Comparison of ENCODE assay signal across 10 mouse cellular contexts in genomic region chr16:94086701-94087569, GRCm38 (mm10). TPM values are rescaled to one million over a fixed set of nuclear protein-coding genes. Genes with fewer than 3 reads are reported as not detected.
DNase-seq lines count a peak whose midpoint lies in the region; ATAC-seq and TF ChIP-seq lines count a peak whose summit lies in the region.
"Had no signal": no experiment of that assay in that cellular context is flagged by ENCODE, and none has a peak within 500 bp of the region (broad histone marks: within the 10 kb centered on the region; RNA-seq: fewer than 3 reads in every experiment).

No protein-coding gene starts in this region.

- WGBS in heart, embryonic 15.5 days: 3% methylated on average over 50 of the region's 50 CpGs
- WGBS in neural tube, embryonic 15.5 days: 1% methylated on average over 50 of the region's 50 CpGs
- 15% methylated on average over 50 of the region's 50 CpGs for WGBS in stomach, postnatal 0 days

- H3K4me2 ChIP-seq in heart, embryonic 15.5 days: peak overlapping the region; percentile 21
- H3K4me2 ChIP-seq in neural tube, embryonic 15.5 days: no peak overlapping the region
- peak overlapping the region; percentile 12; the same call in 1 of the 2 replicates for H3K4me2 ChIP-seq in stomach, postnatal 0 days (replicated peaks; ENCODE audit: low read depth)

- H3K4me3 ChIP-seq in heart, embryonic 15.5 days: peak overlapping the region; percentile 24
- H3K4me3 ChIP-seq in neural tube, embryonic 15.5 days (replicated peaks): no peak overlapping the region
- H3K4me3 ChIP-seq in stomach, postnatal 0 days (ENCODE audit: low read depth, low read length): peak overlapping the region; percentile 20

- H3K27ac ChIP-seq in heart, embryonic 15.5 days: no peak overlapping the region
- H3K27ac ChIP-seq in neural tube, embryonic 15.5 days (replicated peaks): no peak overlapping the region
- no peak overlapping the region for H3K27ac ChIP-seq in stomach, postnatal 0 days (replicated peaks)
- H3K27ac ChIP-seq: liver, embryonic 14.5 days had no signal

- no peaks in the 10 kb centered on the region for H3K9me3 ChIP-seq in heart, embryonic 15.5 days (replicated peaks)
- no peaks in the 10 kb centered on the region for H3K9me3 ChIP-seq in neural tube, embryonic 15.5 days (replicated peaks)
- no peaks in the 10 kb centered on the region for H3K9me3 ChIP-seq in stomach, postnatal 0 days (ENCODE audit: control insufficient read depth, low read length)

- DNase-seq in heart, postnatal 4 days: no peak
- peak; percentile 78 for DNase-seq in neural tube, embryonic 10.5 days (ENCODE audit: extremely low spot score, low spot score)
- peak; percentile 37 for DNase-seq in kidney, postnatal 10 days
- peak; percentile 18 for DNase-seq in stomach, postnatal 0 days (ENCODE audit: low spot score)
- no peak for DNase-seq in urinary bladder, postnatal 4 days (ENCODE audit: low spot score in 2 of 2)

- TF ChIP-seq EP300 in stomach, postnatal 0 days (optimal IDR thresholded peaks at IDR 0.05): no peak

- H3K27me3 ChIP-seq in heart, embryonic 15.5 days: peaks cover 97% of the 10 kb centered on the region
- peaks cover 93% of the 10 kb centered on the region for H3K27me3 ChIP-seq in neural tube, embryonic 15.5 days (replicated peaks)
- H3K27me3 ChIP-seq in stomach, postnatal 0 days (ENCODE audit: control insufficient read depth, insufficient read depth, low read length): peaks cover 13% of the 10 kb centered on the region

- TF ChIP-seq CTCF in stomach, postnatal 0 days (IDR thresholded peaks at IDR 0.05; ENCODE audit: low read depth): no peak

- peaks cover 24% of the 10 kb centered on the region for H3K4me1 ChIP-seq in heart, embryonic 15.5 days (replicated peaks)
- peaks cover 14% of the 10 kb centered on the region for H3K4me1 ChIP-seq in neural tube, embryonic 15.5 days
- H3K4me1 ChIP-seq in stomach, postnatal 0 days (replicated peaks; ENCODE audit: control insufficient read depth, insufficient read depth): no peaks in the 10 kb centered on the region

- H3K9ac ChIP-seq in heart, embryonic 15.5 days: no peak overlapping the region
- H3K9ac ChIP-seq in neural tube, embryonic 15.5 days (replicated peaks): no peak overlapping the region
- H3K9ac ChIP-seq in stomach, postnatal 0 days (ENCODE audit: low read length): no peak overlapping the region
- H3K9ac ChIP-seq: liver, embryonic 14.5 days had no signal

- H3K36me3 ChIP-seq in heart, embryonic 15.5 days: no peaks in the 10 kb centered on the region
- H3K36me3 ChIP-seq in neural tube, embryonic 15.5 days: no peaks in the 10 kb centered on the region
- no peaks in the 10 kb centered on the region for H3K36me3 ChIP-seq in stomach, postnatal 0 days (ENCODE audit: control insufficient read depth, insufficient read depth, low read length)

- no peak for ATAC-seq in heart, embryonic 15.5 days (replicated peaks; ENCODE audit: insufficient number of reproducible peaks, insufficient read depth, low FRiP score, low read depth)
- no peak for ATAC-seq in neural tube, embryonic 15.5 days (ENCODE audit: low FRiP score)
- no peak for ATAC-seq in stomach, postnatal 0 days (ENCODE audit: low FRiP score, low TSS enrichment)
- no peak for ATAC-seq in erythroid progenitor cell, adult 5-6 weeks (replicated peaks; ENCODE audit: low FRiP score, poor library complexity, severe bottlenecking)
- ATAC-seq: hindbrain, embryonic 16.5 days had no signal

RNA-seq across cellular contexts. Expression of gene Sim2, which starts 2.2 kb away (rescaled TPM):
- polyA plus RNA-seq in heart, embryonic 15.5 days (2015; fragmentation: Nextera tagmentation; extraction: Ambion mirVana): 0.05 and 0.67 TPM in 2 replicates
- not detected for total RNA-seq in heart, postnatal 4 days (2021)
- 0.06 TPM in 1 of 2 replicates, not detected in the other for polyA plus RNA-seq in neural tube, embryonic 15.5 days (2015; fragmentation: Nextera tagmentation; extraction: Ambion mirVana)
- 0.17 and 0.31 TPM in 2 replicates for polyA plus RNA-seq in stomach, postnatal 0 days (2015; fragmentation: Nextera tagmentation; extraction: Ambion mirVana)
- total RNA-seq in erythroid progenitor cell, adult 5-6 weeks (2015; ENCODE audit: low replicate concordance): not detected in 2 replicates
- total RNA-seq in erythroid progenitor cell, adult 5-6 weeks (2017; ENCODE audit: low replicate concordance): not detected in 2 replicates
- polyA plus RNA-seq: hindbrain, embryonic 16.5 days had no signal

Comparison
In these comparisons a context has a peak if more than half of its experiments do, and no peak if none do; other contexts are left out.
1. DNase-seq: peak in neural tube, embryonic 10.5 days (single experiment), kidney, postnatal 10 days (single experiment) and stomach, postnatal 0 days (single experiment); none in heart, postnatal 4 days (single experiment) and urinary bladder, postnatal 4 days (0 of 2).